Mouse (Mus musculus) thymus, postnatal 0 days (tissue): ENCODE results near the gene Pax9. TPM values are rescaled to one million over a fixed set of nuclear protein-coding genes. Genes with fewer than 3 reads are reported as not detected.

Experiments
- DNase-seq: peaks from one replicate; pipeline ENCODE4 v3.0.0-alpha.2; 2015; ENCODE audit warnings: low spot score
- polyA plus RNA-seq: library from polyadenylated mRNA; unstranded; fragments of >200 nt; fragmentation: Nextera tagmentation; extraction: Ambion mirVana; gene quantifications from 2 replicates; pipeline ENCODE4 v1.2.1, GENCODE M21; 2015

Gene Pax9
- polyA plus RNA-seq, 1 experiment from 2014 or later = 8.5 TPM

DNA sequence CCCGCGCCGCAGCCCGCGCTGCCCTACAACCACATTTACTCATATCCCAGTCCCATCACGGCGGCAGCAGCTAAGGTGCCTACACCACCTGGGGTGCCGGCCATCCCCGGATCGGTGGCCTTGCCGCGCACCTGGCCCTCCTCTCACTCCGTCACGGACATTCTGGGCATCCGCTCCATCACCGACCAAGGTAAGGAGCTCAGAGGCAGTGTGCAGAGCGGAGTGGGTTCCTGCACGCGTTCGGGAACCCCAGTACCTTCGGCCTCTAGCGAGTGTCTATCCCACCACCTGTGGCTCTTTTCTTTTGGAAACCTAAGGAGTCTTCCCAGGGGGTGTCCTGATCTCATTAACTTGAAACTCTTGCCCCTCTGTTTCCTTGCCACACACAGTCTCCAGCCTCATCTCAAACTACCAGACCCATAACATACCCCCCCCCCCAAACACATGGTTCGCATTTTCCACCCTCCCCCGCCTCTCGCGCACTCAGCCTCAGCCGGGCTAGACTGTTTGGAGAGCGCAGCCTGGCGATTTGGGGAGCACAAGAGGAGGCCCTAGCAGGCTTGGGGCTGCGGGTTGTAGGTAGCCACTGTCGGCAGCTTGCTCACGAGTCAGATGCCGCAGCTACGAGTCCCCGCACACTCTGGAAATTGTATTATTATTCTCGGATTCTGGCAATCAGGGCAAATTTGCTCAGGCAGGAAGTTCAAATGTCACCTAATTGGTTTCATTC lies 5.6 kb downstream of the Pax9 start:
- no peak for DNase-seq

DNA sequence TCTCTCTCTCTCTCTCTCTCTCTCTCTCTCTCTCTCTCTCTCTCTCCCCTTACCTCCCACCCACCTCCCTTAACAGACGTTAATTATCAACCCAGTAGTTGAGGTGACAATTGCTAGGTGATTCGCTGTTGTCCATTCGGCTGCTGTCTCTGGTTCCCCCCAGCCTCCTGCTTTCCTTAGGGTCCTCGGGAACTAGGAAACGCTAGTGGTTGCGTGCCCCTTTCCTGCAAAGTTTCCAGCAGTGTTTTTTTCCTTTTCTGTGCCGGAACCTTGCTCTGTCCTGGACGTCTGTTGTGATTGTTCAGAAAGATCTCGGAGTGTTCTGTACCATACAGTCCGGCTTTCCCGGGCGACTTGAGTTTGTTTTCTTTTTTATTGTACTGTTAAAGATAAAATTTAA lies 6.2 kb downstream of the Pax9 start:
- DNase-seq = no peak

DNA sequence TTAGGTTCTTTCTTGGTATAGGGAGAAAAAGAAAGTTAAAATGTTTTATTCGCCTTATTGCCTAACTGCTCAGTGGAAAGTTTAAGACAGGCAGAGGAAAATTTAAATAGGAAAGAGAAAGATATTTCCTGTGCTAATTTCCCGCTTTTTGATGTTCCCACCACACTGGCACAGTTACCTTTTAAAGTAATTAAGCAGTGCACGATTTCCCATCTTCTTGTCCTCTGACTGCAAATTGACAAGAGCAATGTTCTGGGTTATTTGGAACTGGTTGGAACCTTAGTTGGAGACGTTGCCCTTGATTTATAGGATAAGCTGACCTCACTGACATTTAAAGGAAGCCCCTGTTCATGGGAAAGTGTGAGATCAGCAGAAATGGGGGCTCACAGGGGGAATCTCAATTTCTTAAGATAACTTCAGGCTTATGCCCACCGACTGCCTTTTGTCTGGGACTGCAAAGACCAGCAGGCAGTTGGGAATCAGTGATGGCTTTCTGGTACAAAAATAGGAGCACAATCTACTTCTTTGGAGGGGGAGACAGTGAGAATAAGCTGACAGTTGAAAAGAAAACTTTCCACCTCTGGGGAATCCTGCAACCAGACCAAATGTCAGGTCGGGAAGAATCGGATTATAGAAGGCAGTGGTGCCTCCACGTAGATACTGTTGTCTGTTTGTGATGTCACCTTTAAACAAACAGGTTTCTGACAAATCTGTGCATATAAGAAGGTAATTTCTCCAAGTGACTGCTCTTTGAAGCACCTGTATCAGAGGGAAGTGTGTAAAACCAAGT lies 6.8 kb downstream of the Pax9 start:
- DNase-seq = no peak

DNA sequence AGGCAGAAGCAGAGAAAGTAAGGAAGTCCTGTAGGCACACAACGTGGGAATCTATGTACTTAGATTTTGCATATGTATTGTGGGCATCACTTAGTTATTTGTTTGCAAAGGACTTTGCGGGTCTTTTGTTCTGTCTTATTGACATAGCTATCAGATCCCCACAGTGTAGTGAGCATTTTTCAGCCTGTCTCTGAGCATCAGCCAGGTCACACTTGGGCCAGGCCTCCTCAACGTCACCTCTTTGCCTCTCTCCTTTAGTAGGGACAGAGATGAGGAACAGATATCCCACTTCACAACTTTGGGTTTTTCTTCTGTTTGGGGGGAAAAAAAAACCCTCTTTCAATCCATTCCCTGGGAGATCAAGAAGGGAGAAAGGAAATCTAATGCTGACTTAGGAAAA lies 7.8 kb downstream of the Pax9 start:
- DNase-seq = no peak

DNA sequence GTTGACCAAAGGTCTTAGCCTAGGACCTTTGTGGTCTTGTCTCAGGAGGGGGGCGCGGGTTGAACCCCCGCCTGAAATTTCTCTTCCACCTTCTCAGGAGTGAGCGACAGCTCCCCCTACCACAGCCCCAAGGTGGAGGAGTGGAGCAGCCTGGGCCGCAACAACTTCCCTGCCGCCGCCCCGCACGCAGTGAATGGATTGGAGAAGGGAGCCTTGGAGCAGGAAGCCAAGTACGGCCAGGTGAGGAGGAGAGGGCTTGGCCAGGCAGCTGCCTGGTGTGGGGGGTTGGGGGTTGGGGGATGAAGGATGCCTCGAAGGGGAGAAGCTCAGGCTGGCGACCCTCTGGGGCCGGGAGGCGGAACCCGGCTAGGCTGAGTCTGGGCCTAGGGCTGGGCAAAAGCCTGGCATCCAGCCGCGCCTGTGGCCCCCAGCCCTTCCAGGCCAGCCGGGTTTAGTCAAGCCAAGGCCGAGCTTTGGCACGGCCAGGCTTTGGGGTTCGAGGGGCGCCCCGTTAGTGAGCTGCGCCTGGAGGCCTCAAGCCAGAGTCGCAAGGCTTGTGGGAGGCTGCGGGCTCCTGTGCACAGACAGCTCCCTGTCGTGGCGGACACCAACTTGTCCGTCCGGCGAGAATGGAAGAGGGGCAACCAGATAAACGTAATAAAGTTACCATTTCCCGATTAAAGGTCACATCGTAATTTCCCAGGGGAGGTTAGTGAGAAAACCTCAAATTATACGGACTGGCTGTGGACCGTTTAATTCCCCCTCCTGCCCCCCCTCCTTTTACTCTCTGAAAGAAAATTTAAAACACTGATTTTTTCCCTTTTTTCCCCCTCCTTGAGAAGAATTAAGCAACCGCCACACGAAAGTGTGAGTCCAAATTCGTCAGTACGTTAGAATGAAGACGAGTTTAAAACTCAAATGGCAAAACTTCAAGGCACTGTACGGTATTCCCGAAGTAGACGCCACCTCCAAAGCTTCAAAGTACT lies 8.6 kb downstream of the Pax9 start:
- DNase-seq = no peak

DNA sequence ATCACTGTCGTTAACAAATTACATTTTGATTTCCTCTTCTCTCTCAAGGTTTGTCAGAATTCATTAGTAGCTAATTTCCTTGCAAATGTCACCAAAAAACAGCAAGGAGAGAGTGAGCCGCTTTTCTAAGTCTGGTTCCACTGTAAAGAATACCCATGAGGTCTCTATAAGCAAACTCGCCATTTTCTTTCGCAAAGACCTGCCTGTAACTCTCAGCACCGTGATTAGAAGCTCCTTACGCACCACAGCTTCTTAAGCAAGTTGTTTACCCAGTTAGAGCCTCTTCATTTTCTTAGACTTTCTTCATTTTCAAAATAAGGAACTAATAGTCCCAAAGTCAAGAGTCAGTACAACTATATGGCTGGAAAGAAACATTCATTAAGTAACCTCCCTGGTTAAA lies 9.4 kb downstream of the Pax9 start:
- no peak for DNase-seq

DNA sequence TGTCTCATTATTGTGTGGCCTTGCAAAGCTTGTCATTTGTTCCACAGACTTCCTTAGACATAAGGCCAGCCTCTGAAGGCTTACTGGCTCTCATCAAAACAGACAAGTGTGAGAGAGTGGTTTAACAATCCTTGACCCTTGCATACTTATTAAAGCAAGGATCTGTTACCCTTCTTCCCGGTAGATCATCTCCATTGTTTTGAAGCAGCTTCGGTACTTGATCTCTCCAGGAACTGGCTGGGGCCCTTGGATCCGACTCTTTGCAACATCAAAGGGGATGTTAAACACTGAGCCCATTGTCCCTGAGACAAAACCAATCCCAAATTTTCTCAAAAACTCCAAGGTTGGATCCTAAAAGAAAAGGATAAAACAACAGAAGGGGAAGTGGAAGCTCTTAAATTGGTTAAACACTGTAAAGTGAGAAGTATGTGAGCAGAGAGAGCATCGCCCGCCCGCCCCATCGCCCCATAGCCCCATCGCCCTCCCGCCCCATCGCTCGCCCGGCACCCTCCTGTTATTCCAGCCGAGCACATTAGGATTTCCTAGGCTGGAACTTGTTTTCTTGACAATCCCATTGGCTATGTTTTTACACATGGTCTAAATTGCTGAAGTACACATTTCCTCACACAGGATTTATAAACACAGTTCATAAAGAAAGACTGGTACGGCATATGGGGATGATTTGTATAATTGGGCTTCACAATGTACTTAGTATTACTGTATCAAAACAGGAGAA lies 26.6 kb downstream of the Pax9 start:
- DNase-seq = no peak

DNA sequence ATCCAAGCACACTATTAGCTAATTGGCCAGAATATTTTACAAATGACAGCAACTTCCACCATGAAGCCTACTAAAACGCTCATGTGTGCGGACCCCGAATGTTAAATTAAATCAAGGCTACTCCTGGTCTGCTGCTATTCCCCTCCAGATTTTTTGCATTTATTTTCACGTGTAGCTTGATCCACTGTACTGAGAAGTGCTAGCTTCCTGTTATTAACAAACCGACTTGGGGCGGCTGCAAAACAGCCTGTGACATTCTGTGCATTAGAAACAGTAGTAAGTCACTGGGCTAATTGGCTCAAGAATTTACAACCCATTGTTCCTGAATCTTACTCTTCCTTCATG lies 27.1 kb downstream of the Pax9 start:
- DNase-seq = no peak

DNA sequence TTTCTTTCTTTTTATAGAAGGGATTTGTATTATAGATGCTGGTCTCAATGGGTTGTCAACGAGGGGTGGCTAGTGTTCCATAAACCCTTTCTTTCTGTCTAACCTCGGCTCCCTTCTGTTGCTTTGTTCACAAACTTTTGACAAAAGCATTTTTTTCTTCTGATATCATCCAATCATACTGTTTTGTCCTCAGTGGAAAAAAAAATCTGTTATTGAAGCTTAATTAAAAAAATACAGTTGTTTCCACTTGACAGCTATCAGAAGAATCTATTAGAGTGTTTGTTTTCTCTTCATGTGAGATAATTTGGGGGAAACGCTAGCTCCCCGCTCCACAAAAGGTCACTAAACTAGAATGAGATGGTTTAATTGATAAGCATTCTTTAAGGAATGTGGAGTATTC lies 36.1 kb downstream of the Pax9 start:
- DNase-seq = no peak

DNA sequence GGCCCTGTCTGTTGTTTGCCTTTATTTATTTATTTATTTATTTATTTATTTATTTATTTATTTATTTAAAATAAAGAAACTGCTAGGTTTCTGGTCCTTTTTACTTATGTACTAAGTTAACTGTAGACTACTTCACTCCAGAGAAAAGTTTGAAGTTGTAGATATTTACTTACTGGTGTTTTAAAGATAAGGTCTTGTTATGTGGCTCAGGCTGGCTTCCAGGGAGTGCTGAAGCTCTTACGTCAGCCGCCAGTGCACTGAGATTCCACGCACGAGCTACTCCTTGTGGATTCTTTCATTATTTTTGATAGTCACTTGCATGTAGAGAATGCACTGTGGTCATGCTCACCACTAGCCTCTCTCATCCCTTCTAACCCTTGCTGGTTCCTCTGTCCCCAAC lies 45.5 kb downstream of the Pax9 start:
- no peak for DNase-seq

Other genes starting within 250 kb of the Pax9 start
- gene Nkx2-1, start 154.9 kb upstream of the Pax9 start, polyA plus RNA-seq = 0.05 TPM in 1 of 2 replicates, not detected in the other
- gene Nkx2-9, start 78.5 kb upstream of the Pax9 start, polyA plus RNA-seq = not detected in 2 replicates